Mouse (Mus musculus): ENCODE data around the gene Opcml. TPM values are rescaled to one million over a fixed set of nuclear protein-coding genes. Genes with fewer than 3 reads are reported as not detected.

Opcml gene
- total and polyA plus RNA-seq, 2 experiments from 2014 or later: 0.49 to 0.57 TPM

DNA sequence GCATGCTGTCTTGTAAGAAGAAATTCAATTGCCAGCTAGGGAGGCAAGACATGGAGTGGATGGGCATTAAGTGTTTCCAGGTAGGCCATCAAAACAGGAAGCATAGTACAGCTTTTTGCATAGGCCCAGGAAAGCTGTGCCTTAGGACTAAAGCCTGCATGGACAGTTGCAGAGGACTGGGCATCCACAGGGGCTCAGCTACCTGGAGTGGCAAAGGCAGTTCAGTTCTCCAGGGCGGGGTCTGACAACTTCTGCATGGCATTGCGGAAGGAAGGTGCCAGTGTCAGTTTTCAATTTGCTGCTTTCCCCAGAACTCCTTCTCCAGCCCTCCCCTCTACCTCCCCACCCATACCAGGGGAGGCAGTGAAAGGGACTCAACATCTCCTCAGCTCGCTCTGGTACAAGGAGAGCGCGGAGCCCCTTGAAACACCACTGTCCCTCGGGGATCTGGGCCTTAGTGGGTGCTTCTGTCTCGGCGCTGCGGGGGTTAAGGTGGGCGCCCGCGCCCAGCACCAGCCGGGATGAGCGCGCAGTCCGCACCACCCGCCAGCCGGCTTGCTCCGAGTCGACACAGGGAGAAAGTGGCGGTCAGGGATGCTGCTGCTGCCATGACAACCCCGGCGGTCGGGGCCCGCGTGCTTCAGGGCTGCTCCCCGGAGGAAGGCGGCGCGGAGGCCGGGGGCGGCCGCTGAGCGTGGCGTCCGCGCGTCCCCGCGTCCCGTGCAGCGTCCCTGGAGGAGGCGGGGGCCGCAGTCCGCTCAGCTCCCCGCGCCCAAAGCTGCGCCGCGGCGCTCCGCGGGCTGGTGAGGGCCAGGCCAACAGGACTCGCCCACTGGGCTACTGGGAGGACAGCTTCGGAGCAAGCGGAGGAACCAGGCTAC, 612.4 kb downstream of the Opcml start:
- Histone ChIP-seq H3K4me3 (ENCODE audit: low read depth, low read length) (peak overlapping the region; percentile 51), H3K4me1 (ENCODE audit: control insufficient read depth, insufficient read depth) (no peaks in the 10 kb centered on the region), H3K9ac (replicated peaks; ENCODE audit: low read depth, low read length) (no peak overlapping the region), H3K4me2 (ENCODE audit: low read depth, low read length) (peak overlapping the region; percentile 88), H3K9me3 (replicated peaks; ENCODE audit: control insufficient read depth, low read length) (no peaks in the 10 kb centered on the region), H3K27ac (ENCODE audit: low read depth) (no peak overlapping the region), H3K36me3 (replicated peaks; ENCODE audit: control insufficient read depth, insufficient read depth, low read length) (no peaks in the 10 kb centered on the region), H3K27me3 (ENCODE audit: control insufficient read depth, insufficient read depth, low read length) (peaks cover 32% of the 10 kb centered on the region)
- ATAC-seq (ENCODE audit: insufficient read depth, low read depth): no peak; the same call in 1 of the 2 replicates
- no peak for DNase-seq (ENCODE audit: low spot score)
- WGBS: 2% methylated on average over 56 of the region's 56 CpGs
- TF ChIP-seq CTCF (IDR thresholded peaks at IDR 0.05; ENCODE audit: low read depth): no peak
- TF ChIP-seq EP300 (IDR thresholded peaks at IDR 0.05; ENCODE audit: low read depth): no peak

- Histone ChIP-seq H3K27ac (ENCODE audit: low read depth) (no peak overlapping the region), H3K9ac (replicated peaks; ENCODE audit: low read depth, low read length) (no peak overlapping the region), H3K4me3 (ENCODE audit: low read depth, low read length) (peak overlapping the region; percentile 51), H3K9me3 (replicated peaks; ENCODE audit: control insufficient read depth, low read length) (no peaks in the 10 kb centered on the region), H3K36me3 (replicated peaks; ENCODE audit: control insufficient read depth, insufficient read depth, low read length) (no peaks in the 10 kb centered on the region), H3K4me1 (ENCODE audit: control insufficient read depth, insufficient read depth) (no peaks in the 10 kb centered on the region), H3K4me2 (ENCODE audit: low read depth, low read length) (peak overlapping the region; percentile 88), H3K27me3 (ENCODE audit: control insufficient read depth, insufficient read depth, low read length) (peaks cover 32% of the 10 kb centered on the region)
- ATAC-seq (ENCODE audit: insufficient read depth, low read depth): peak; percentile 27; the same call in 1 of the 2 replicates
- DNase-seq (ENCODE audit: low spot score): peak; percentile 22
- 4% methylated on average over 30 of the region's 30 CpGs for WGBS
- TF ChIP-seq CTCF (IDR thresholded peaks at IDR 0.05; ENCODE audit: low read depth): peak; percentile 56
- TF ChIP-seq EP300 (IDR thresholded peaks at IDR 0.05; ENCODE audit: low read depth): no peak
Measured at GRCm38 (mm10) chr9:28403831-28404562, 613.4 kb downstream of the Opcml start.

DNA sequence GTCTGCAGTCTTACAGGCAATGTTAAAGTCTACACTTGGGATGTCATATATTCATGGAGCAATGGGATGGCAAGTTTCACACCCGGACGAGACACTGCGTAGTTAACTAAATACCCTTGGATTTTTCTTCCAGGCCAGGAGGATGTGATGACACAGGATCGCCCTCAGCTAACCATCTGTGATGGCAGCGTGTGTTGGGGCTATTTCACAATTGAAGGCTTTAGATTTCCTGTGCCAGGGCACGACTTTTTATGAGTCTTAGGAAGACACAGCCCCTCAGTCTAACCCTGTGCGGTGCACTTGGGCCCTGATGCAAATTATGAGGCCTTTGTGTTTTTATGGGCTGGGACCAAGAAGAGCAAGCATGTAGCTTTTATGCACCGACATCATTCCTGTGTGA, 614.0 kb downstream of the Opcml start:
- no peak for TF ChIP-seq CTCF (IDR thresholded peaks at IDR 0.05; ENCODE audit: low read depth)
- TF ChIP-seq EP300 (IDR thresholded peaks at IDR 0.05; ENCODE audit: low read depth): no peak
- Histone ChIP-seq H3K27me3 (ENCODE audit: control insufficient read depth, insufficient read depth, low read length) (peaks cover 32% of the 10 kb centered on the region), H3K9me3 (replicated peaks; ENCODE audit: control insufficient read depth, low read length) (no peaks in the 10 kb centered on the region), H3K9ac (replicated peaks; ENCODE audit: low read depth, low read length) (no peak overlapping the region), H3K4me1 (ENCODE audit: control insufficient read depth, insufficient read depth) (no peaks in the 10 kb centered on the region), H3K4me2 (ENCODE audit: low read depth, low read length) (no peak overlapping the region; the same call in 1 of the 2 replicates), H3K4me3 (ENCODE audit: low read depth, low read length) (no peak overlapping the region), H3K36me3 (replicated peaks; ENCODE audit: control insufficient read depth, insufficient read depth, low read length) (no peaks in the 10 kb centered on the region), H3K27ac (ENCODE audit: low read depth) (no peak overlapping the region)
- ATAC-seq (ENCODE audit: insufficient read depth, low read depth) (no peak), DNase-seq (ENCODE audit: low spot score) (no peak)
- 73% methylated on average over 8 of the region's 8 CpGs for WGBS

DNA sequence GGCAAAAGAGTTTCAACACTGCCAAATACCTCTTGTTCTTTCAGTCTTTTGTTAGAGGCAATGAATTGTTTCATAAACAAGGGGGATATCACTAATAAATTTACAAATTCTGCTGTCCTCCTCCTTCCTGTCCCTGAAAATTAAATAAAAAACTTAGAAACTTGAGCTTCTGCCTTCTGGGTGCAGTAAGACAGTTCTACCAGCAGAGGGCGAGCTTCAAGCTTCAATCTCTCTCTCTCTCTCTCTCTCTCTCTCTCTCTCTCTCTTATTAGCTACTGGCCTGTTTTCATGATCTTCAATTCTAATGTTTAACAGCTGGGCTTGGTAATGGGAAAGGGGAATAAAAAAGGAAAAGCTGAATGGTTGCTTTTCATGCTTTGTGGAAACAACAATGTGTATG, 615.2 kb downstream of the Opcml start:
- no peak overlapping the region for H3K27ac ChIP-seq (ENCODE audit: low read depth)
- H3K4me2 ChIP-seq (ENCODE audit: low read depth, low read length): no peak overlapping the region
- H3K9me3 ChIP-seq (replicated peaks; ENCODE audit: control insufficient read depth, low read length): no peaks in the 10 kb centered on the region
- no peak overlapping the region for H3K4me3 ChIP-seq (ENCODE audit: low read depth, low read length)
- no peak overlapping the region for H3K9ac ChIP-seq (replicated peaks; ENCODE audit: low read depth, low read length)
- no peak for ATAC-seq (ENCODE audit: insufficient read depth, low read depth)
- DNase-seq (ENCODE audit: low spot score): peak; percentile 24
- peaks cover 32% of the 10 kb centered on the region for H3K27me3 ChIP-seq (ENCODE audit: control insufficient read depth, insufficient read depth, low read length)
- WGBS: 0% methylated on average over 1 of the region's 1 CpGs
- no peaks in the 10 kb centered on the region for H3K36me3 ChIP-seq (replicated peaks; ENCODE audit: control insufficient read depth, insufficient read depth, low read length)
- no peaks in the 10 kb centered on the region for H3K4me1 ChIP-seq (ENCODE audit: control insufficient read depth, insufficient read depth)
- no peak for TF ChIP-seq EP300 (IDR thresholded peaks at IDR 0.05; ENCODE audit: low read depth)
- TF ChIP-seq CTCF (IDR thresholded peaks at IDR 0.05; ENCODE audit: low read depth): peak; percentile 70

GRCm38 (mm10) chr9:28420808-28421207, 630.2 kb downstream of the Opcml start:
- no peaks in the 10 kb centered on the region for H3K9me3 ChIP-seq (replicated peaks; ENCODE audit: control insufficient read depth, low read length)

More at GRCm38 (mm10) chr9:28420808-28421207, 630.2 kb downstream of the Opcml start:
- Histone ChIP-seq H3K4me3 (ENCODE audit: low read depth, low read length) (no peak overlapping the region), H3K9ac (replicated peaks; ENCODE audit: low read depth, low read length) (no peak overlapping the region), H3K27me3 (ENCODE audit: control insufficient read depth, insufficient read depth, low read length) (no peaks in the 10 kb centered on the region), H3K4me1 (ENCODE audit: control insufficient read depth, insufficient read depth) (no peaks in the 10 kb centered on the region), H3K4me2 (ENCODE audit: low read depth, low read length) (no peak overlapping the region), H3K27ac (ENCODE audit: low read depth) (no peak overlapping the region), H3K36me3 (replicated peaks; ENCODE audit: control insufficient read depth, insufficient read depth, low read length) (no peaks in the 10 kb centered on the region)
- ATAC-seq (ENCODE audit: insufficient read depth, low read depth): no peak
- 74% methylated on average over 5 of the region's 5 CpGs for WGBS
- TF ChIP-seq EP300 (IDR thresholded peaks at IDR 0.05; ENCODE audit: low read depth) (no peak), CTCF (IDR thresholded peaks at IDR 0.05; ENCODE audit: low read depth) (no peak)
- DNase-seq (ENCODE audit: low spot score): no peak
